Mouse (Mus musculus): ENCODE results near the gene Tmed10. TPM values are rescaled to one million over a fixed set of nuclear protein-coding genes. Genes with fewer than 3 reads are reported as not detected.

The Tmed10 gene
- polyA plus RNA-seq, 1 experiment from 2014 or later = 295 TPM

- Histone ChIP-seq H3K36me3 (ENCODE audit: control insufficient read depth, insufficient read depth, low read length) (peaks cover 3% of the 10 kb centered on the region; the same call in 1 of the 2 replicates), H3K4me3 (ENCODE audit: low read depth, low read length) (no peak overlapping the region), H3K27me3 (ENCODE audit: control insufficient read depth, insufficient read depth, low read length) (no peaks in the 10 kb centered on the region), H3K27ac (replicated peaks; ENCODE audit: low read depth, low read length) (no peak overlapping the region), H3K4me1 (ENCODE audit: control insufficient read depth, insufficient read depth, low read length) (peaks cover 15% of the 10 kb centered on the region; the same call in 1 of the 2 replicates), H3K9ac (ENCODE audit: low read length) (no peak overlapping the region), H3K4me2 (ENCODE audit: low read depth, severe bottlenecking) (no peak overlapping the region), H3K9me3 (ENCODE audit: control insufficient read depth, low read length) (no peaks in the 10 kb centered on the region)
- DNase-seq (ENCODE audit: low spot score) (no peak), ATAC-seq (ENCODE audit: insufficient number of reproducible peaks, low FRiP score, low TSS enrichment, low read depth) (no peak)
- WGBS = 74% methylated on average over 5 of the region's 5 CpGs
Measured at GRCm38 (mm10) chr12:85296915-85297314, 77.7 kb downstream of the Tmed10 start.

DNA sequence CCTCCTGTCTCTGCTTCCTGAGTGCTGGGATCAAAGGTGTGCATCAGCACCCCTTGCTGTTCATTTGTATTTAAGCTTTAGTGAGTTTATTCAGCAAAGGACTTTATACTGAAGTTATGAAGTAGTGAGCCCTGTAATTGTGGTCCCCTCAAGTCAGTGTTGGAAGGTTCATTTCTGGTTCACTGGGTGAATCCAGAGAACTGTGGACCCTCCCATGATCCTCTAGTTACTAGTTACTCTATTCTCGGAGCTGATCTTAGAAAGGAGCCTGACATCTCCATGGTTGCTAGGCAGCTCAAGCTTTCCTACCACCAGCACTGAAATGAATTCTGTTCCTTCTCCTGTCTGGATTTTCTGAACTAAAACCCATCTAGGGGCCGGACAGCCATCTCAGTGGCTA lies 79.1 kb downstream of the Tmed10 start:
- no peaks in the 10 kb centered on the region for H3K9me3 ChIP-seq (ENCODE audit: control insufficient read depth, low read length)
- no peak overlapping the region for H3K27ac ChIP-seq (replicated peaks; ENCODE audit: low read depth, low read length)
- H3K4me2 ChIP-seq (ENCODE audit: low read depth, severe bottlenecking) = no peak overlapping the region
- H3K9ac ChIP-seq (ENCODE audit: low read length) = no peak overlapping the region
- H3K4me3 ChIP-seq (ENCODE audit: low read depth, low read length) = no peak overlapping the region
- no peaks in the 10 kb centered on the region for H3K27me3 ChIP-seq (ENCODE audit: control insufficient read depth, insufficient read depth, low read length)
- H3K4me1 ChIP-seq (ENCODE audit: control insufficient read depth, insufficient read depth, low read length) = peaks cover 15% of the 10 kb centered on the region; the same call in 1 of the 2 replicates
- DNase-seq (ENCODE audit: low spot score) (no peak), ATAC-seq (ENCODE audit: insufficient number of reproducible peaks, low FRiP score, low TSS enrichment, low read depth) (no peak)
- WGBS = 92% methylated on average over 2 of the region's 2 CpGs
- H3K36me3 ChIP-seq (ENCODE audit: control insufficient read depth, insufficient read depth, low read length) = no peaks in the 10 kb centered on the region; the same call in 1 of the 2 replicates

- Histone ChIP-seq H3K4me3 (ENCODE audit: low read depth, low read length) (no peak overlapping the region), H3K9me3 (ENCODE audit: control insufficient read depth, low read length) (no peaks in the 10 kb centered on the region), H3K9ac (ENCODE audit: low read length) (no peak overlapping the region), H3K27ac (replicated peaks; ENCODE audit: low read depth, low read length) (no peak overlapping the region), H3K4me1 (ENCODE audit: control insufficient read depth, insufficient read depth, low read length) (peaks cover 14% of the 10 kb centered on the region), H3K36me3 (ENCODE audit: control insufficient read depth, insufficient read depth, low read length) (no peaks in the 10 kb centered on the region), H3K4me2 (ENCODE audit: low read depth, severe bottlenecking) (no peak overlapping the region), H3K27me3 (ENCODE audit: control insufficient read depth, insufficient read depth, low read length) (no peaks in the 10 kb centered on the region)
- no peak for ATAC-seq (ENCODE audit: insufficient number of reproducible peaks, low FRiP score, low TSS enrichment, low read depth)
- no peak for DNase-seq (ENCODE audit: low spot score)
Measured at GRCm38 (mm10) chr12:85292906-85293305, 81.7 kb downstream of the Tmed10 start.

GRCm38 (mm10) chr12:85292288-85292687 lies 82.4 kb downstream of the Tmed10 start:
- no peak overlapping the region for H3K4me3 ChIP-seq (ENCODE audit: low read depth, low read length)
- peaks cover 14% of the 10 kb centered on the region for H3K4me1 ChIP-seq (ENCODE audit: control insufficient read depth, insufficient read depth, low read length)
- no peak overlapping the region for H3K4me2 ChIP-seq (ENCODE audit: low read depth, severe bottlenecking)
- H3K9ac ChIP-seq (ENCODE audit: low read length) = no peak overlapping the region; the same call in 1 of the 2 replicates
- ATAC-seq (ENCODE audit: insufficient number of reproducible peaks, low FRiP score, low TSS enrichment, low read depth) (no peak), DNase-seq (ENCODE audit: low spot score) (no peak)
- no peaks in the 10 kb centered on the region for H3K9me3 ChIP-seq (ENCODE audit: control insufficient read depth, low read length)
- WGBS = 80% methylated on average over 6 of the region's 6 CpGs
- H3K36me3 ChIP-seq (ENCODE audit: control insufficient read depth, insufficient read depth, low read length) = no peaks in the 10 kb centered on the region
- no peaks in the 10 kb centered on the region for H3K27me3 ChIP-seq (ENCODE audit: control insufficient read depth, insufficient read depth, low read length)
- no peak overlapping the region for H3K27ac ChIP-seq (replicated peaks; ENCODE audit: low read depth, low read length)

DNA sequence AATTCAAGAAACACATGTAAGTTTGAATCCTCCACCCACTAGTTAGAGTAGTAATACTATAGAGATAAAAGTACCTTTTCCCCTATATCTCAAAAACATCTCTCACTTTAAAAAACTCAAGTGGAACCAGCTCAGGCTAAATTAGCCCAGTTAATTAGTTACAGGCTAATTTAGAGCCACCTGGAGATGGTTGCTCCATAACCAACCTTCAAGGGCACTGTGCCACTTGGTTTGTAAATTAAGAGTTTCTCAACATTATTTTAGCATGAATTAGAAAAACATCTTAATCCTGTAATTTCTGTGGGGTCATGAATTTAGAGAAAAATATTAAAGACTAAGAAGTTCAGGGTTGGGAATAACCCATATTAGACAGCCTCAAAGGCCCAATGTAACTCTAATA lies 83.1 kb downstream of the Tmed10 start:
- Histone ChIP-seq H3K9me3 (ENCODE audit: control insufficient read depth, low read length) (no peaks in the 10 kb centered on the region), H3K4me2 (ENCODE audit: low read depth, severe bottlenecking) (no peak overlapping the region), H3K4me3 (ENCODE audit: low read depth, low read length) (no peak overlapping the region), H3K27me3 (ENCODE audit: control insufficient read depth, insufficient read depth, low read length) (no peaks in the 10 kb centered on the region), H3K9ac (ENCODE audit: low read length) (no peak overlapping the region), H3K4me1 (ENCODE audit: control insufficient read depth, insufficient read depth, low read length) (peaks cover 9% of the 10 kb centered on the region), H3K36me3 (ENCODE audit: control insufficient read depth, insufficient read depth, low read length) (no peaks in the 10 kb centered on the region), H3K27ac (replicated peaks; ENCODE audit: low read depth, low read length) (no peak overlapping the region)
- DNase-seq (ENCODE audit: low spot score) = no peak
- no peak for ATAC-seq (ENCODE audit: insufficient number of reproducible peaks, low FRiP score, low TSS enrichment, low read depth)

- Histone ChIP-seq H3K4me2 (ENCODE audit: low read depth, severe bottlenecking) (no peak overlapping the region), H3K27ac (replicated peaks; ENCODE audit: low read depth, low read length) (no peak overlapping the region), H3K9ac (ENCODE audit: low read length) (no peak overlapping the region), H3K36me3 (ENCODE audit: control insufficient read depth, insufficient read depth, low read length) (no peaks in the 10 kb centered on the region), H3K9me3 (ENCODE audit: control insufficient read depth, low read length) (no peaks in the 10 kb centered on the region), H3K4me3 (ENCODE audit: low read depth, low read length) (no peak overlapping the region), H3K4me1 (ENCODE audit: control insufficient read depth, insufficient read depth, low read length) (peaks cover 7% of the 10 kb centered on the region), H3K27me3 (ENCODE audit: control insufficient read depth, insufficient read depth, low read length) (no peaks in the 10 kb centered on the region)
- ATAC-seq (ENCODE audit: insufficient number of reproducible peaks, low FRiP score, low TSS enrichment, low read depth) (no peak), DNase-seq (ENCODE audit: low spot score) (no peak)
- WGBS = 72% methylated on average over 10 of the region's 10 CpGs
Measured at GRCm38 (mm10) chr12:85290633-85291032, 84.0 kb downstream of the Tmed10 start.

Other genes starting within 250 kb of the Tmed10 start
- gene Rps6kl1, start 223.6 kb downstream of the Tmed10 start, polyA plus RNA-seq (2014; fragmentation: Nextera tagmentation; extraction: Ambion mirVana) = 0.51 and 0.61 TPM in 2 replicates
- 13.4 and 13.5 TPM in 2 replicates for gene Pgf, start 197.1 kb downstream of the Tmed10 start, polyA plus RNA-seq (2014; fragmentation: Nextera tagmentation; extraction: Ambion mirVana)
- gene Eif2b2, start 155.4 kb downstream of the Tmed10 start, polyA plus RNA-seq (2014; fragmentation: Nextera tagmentation; extraction: Ambion mirVana) = 102 and 103 TPM in 2 replicates
- 9.5 and 10.3 TPM in 2 replicates for gene Mlh3, start 104.2 kb downstream of the Tmed10 start, polyA plus RNA-seq (2014; fragmentation: Nextera tagmentation; extraction: Ambion mirVana)
- 55.1 and 62.3 TPM in 2 replicates for gene Acyp1, start 86.4 kb downstream of the Tmed10 start, polyA plus RNA-seq (2014; fragmentation: Nextera tagmentation; extraction: Ambion mirVana)
- gene Zc2hc1c, start 86.3 kb downstream of the Tmed10 start, polyA plus RNA-seq (2014; fragmentation: Nextera tagmentation; extraction: Ambion mirVana) = 0.67 and 0.85 TPM in 2 replicates
- gene Nek9, start 35.5 kb downstream of the Tmed10 start, polyA plus RNA-seq (2014; fragmentation: Nextera tagmentation; extraction: Ambion mirVana) = 18.7 and 19.0 TPM in 2 replicates
- 0.89 and 1.2 TPM in 2 replicates for gene Fos, start 99.0 kb upstream of the Tmed10 start, polyA plus RNA-seq (2014; fragmentation: Nextera tagmentation; extraction: Ambion mirVana)
- gene Jdp2, start 224.2 kb upstream of the Tmed10 start, polyA plus RNA-seq (2014; fragmentation: Nextera tagmentation; extraction: Ambion mirVana) = 0.17 and 0.41 TPM in 2 replicates

Data from limb, embryonic 11.5 days (tissue).